Mouse (Mus musculus): ENCODE data around the gene Rbm38.

Rbm38 gene

GRCm38 (mm10) chr2:173037827-173038607, 17.7 kb downstream of the Rbm38 start:
- DNase-seq, result no peak

DNA sequence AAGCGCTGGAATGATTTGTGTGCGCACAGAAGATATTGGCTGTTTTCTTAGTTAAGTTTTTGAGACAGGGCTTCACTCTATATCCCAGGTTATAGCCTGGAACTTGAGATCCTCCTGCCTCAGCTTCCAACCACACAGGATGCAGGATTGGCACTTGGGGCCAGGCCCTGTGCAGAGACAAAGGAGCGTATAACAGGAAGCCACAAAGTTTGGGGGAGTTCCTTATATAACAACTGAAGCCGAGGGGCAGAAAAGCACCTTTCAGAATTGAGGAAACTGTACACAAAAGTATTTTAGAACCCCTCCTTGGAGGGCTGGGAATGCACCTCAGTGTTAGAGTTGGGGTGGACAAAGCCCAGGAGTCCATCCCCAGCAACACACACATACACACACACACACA, 18.7 kb downstream of the Rbm38 start:
- no peak for DNase-seq

GRCm38 (mm10) chr2:173040803-173041202, 20.5 kb downstream of the Rbm38 start:
- DNase-seq, result no peak

- DNase-seq, result no peak
These were observed 20.9 kb downstream of the Rbm38 start for GRCm38 (mm10) chr2:173041242-173041641.

DNA sequence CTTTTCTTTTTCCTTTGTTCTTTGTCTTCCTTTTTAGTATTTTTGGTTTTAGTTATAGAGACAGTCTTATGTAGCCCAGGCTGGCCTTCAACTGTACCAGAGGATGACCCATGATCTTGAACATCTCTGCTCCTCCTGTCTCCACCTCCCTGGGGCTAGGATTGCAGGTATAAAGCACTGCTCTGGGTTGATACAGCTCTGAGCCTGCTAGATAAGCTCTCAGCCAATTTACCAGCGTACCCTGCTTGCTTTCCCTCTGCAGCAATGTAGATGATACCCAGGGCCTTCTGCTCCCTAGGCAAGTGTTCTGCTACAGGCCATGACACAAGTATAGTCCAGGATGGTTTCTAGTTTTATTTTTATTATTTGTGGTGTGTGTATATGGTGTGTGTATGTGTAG, 21.6 kb downstream of the Rbm38 start:
- DNase-seq, result no peak

- DNase-seq, result no peak
These were observed 22.3 kb downstream of the Rbm38 start for GRCm38 (mm10) chr2:173042504-173043162.

DNA sequence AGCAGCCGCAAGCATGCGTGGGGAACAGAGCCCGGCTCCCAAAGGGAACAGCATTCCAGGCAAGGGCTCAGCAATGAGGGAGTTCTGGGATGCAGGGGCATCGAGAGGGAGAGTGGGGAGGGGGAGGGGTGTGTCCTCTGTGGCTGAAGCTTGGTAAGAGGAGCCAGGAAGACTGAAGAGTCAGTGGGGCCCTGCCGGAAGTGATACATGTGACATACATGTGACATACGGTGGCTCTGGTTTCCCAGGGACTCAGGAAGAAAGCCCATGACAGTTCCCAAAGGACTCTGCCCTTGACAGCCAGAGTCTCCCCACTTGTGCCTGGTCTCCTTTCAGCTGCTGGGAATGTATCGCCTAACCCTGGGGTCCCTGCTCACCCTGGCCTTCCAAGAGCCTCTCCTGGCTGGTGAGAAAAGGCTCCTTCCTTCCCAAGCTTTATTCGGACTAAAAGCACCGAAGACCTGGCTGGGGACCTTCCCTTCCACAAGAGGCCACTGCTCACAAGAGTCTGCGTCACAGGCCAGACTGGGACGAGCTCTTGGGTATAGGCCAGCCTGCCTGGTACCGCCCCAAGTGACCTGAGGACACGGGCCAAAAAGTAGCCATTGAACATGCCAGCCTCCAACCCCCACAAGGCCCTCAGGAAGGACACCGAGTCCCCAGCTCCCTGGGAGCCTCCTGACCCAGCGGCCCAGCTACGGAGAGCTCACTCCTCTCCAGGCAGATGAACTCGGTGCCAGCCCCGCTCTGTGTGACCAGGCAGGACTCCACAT, 24.1 kb downstream of the Rbm38 start:
- DNase-seq, result no peak

DNA sequence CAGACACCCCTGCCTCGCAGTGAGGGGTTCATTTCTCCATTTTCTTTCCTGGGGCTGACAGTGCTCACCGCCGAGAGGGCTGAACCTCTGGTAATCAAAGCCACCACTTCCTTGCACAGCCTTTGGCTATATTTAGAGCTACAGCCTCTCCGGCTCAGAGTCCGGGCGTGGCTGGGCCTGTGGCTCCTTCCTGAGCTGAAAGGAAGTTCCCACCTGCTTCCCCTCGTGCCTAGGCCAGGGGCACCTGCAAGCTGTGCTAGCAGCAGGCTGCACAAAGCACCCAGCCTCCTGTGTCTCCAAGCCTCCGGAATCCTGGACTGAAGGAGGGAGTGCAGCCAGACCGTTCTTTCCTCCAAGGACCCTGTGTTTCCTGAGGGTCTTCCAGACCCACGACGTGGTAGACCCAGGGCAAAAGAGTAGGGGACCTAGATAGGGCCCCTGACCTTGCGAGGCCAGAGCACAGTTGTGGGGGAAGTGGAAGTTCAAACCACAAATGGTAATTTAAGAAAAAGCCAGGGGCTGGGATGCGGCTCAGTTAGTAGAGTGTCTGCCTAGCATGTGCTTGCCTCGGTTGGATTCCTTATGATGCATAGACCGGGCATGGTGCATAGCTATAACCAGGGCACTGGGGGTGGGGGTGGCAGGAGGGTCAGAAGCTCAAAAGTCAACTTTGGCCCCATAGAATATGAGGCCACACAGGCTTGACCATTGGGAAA, 26.4 kb downstream of the Rbm38 start:
- no peak for DNase-seq

DNA sequence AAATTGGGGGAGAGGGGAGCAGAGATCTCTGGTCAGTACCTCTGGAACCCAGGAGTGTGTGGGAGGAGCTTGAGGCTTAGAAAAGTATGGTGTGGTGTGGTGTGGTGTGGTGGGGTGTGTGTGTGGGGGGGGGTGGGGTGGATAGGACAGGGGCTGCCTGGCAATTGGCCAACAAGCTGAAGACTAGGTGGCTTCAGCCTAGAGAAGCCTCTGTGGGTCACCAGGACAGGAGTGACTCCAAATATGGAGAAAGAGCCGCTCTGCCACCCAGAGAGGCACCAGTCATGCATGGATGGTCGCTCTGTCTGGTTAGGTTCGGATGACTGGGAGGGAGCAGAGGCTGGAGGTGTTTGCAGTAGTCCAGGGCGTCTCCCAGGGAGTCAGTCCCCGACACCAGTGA, 27.2 kb downstream of the Rbm38 start:
- no peak for DNase-seq

GRCm38 (mm10) chr2:173048041-173048745, 27.9 kb downstream of the Rbm38 start:
- no peak for DNase-seq

DNA sequence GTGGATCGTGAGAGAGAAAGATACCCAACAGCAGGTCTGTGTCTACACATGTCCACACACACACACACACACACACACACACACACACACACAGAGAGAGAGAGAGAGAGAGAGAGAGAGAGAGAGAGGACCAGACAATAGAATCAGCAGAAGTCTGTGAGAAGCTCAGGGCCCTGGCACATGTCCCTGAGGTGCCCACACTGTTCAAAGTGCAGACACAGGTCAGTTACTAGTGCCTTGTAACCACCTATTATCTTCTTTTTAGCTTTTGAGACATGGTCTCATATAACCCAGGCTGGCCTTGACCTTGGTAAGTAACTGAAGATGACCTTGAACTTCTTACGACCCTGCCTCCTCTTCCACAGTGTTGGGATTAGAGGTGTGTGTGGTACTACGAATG, 28.9 kb downstream of the Rbm38 start:
- DNase-seq, result no peak

GRCm38 (mm10) chr2:173049817-173050216, 29.5 kb downstream of the Rbm38 start:
- DNase-seq, result no peak

- DNase-seq, result peak; percentile 58
These were observed 30.5 kb downstream of the Rbm38 start for GRCm38 (mm10) chr2:173050604-173051382.

- no peak for DNase-seq
These were observed 32.6 kb downstream of the Rbm38 start for GRCm38 (mm10) chr2:173052881-173053280.

DNA sequence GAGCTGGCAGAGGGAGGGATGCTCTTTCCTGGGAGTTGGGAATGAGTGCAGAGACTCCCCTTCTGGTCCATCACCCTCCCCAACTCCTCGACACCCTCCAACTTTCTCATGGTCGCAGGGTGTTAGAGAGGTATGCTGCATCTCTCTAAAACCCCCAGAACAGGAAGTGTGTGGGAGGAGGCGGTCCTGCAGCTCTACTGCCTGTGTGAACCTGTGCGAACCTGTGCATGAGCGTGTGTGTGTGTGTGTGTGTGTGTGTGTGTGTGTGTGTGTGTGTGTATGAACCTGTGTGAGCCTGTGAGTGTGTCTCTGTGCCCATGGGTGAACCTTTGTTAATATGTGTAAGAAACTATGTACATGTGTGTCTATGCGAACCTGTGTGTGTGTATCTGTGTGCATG, 33.5 kb downstream of the Rbm38 start:
- no peak for DNase-seq

- DNase-seq, result no peak
These were observed 36.1 kb downstream of the Rbm38 start for GRCm38 (mm10) chr2:173056303-173056881.

- DNase-seq, result no peak
These were observed 36.6 kb downstream of the Rbm38 start for GRCm38 (mm10) chr2:173056882-173057315.

DNA sequence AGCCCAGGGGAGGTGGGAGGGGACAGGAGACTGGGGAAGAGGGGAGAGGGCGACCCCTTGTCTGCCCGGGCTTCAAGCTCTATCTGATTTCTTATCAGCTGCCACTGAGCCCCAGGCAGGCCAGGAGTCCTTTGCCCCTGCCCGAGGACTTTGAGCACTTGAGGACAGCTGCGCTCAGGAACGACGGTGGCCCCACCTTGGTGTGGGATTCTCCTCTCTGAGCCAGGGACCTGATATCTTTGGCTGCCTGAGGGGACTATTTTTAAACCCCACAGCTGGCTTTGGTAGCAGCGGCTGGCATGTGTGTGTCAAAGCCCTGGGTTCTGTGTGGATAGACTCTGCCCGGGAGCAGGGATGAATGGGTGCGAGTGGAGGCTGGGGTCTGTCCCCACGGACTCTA, 37.3 kb downstream of the Rbm38 start:
- DNase-seq, result no peak

DNA sequence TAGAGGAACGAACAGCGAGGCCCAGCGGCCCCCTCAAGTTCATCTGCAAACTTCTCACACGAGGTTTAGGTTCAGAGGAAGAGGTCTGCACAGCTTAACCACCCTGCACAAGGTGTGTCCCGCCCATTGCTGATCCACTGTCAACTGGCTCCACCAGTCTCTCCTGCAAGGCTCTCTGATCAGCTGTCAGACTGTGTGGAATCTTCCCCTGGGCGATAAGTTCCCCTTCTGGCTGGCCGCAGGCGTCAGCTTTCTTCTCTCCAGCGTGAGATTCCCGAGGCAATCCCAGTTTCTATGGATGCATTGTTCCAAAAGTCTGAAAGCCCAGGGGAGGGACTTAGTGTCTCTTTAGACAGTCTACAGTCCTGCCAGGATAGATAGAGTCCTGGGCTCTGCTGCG, 38.0 kb downstream of the Rbm38 start:
- DNase-seq, result no peak

- no peak for DNase-seq
These were observed 40.2 kb downstream of the Rbm38 start for GRCm38 (mm10) chr2:173060450-173060849.

Data from embryo, embryonic 11 days (tissue).